Mouse (Mus musculus) liver, adult (tissue): ENCODE results near the gene Map3k5.

ENCODE experiments used
- GATA4 ChIP-seq: IDR thresholded peaks from 2 replicates; pipeline ENCODE4 v1.6.1; 2014; ENCODE audit warnings: mild to moderate bottlenecking, low read length; ENCODE audit not compliant: insufficient replicate concordance

Map3k5 gene

GRCm38 (mm10) chr10:20045733-20046495 lies 111.6 kb downstream of the Map3k5 start:
- TF ChIP-seq GATA4, result no peak

- no peak for TF ChIP-seq GATA4
These were observed 122.8 kb downstream of the Map3k5 start for GRCm38 (mm10) chr10:20056859-20057644.

- TF ChIP-seq GATA4, result no peak
These were observed 123.8 kb downstream of the Map3k5 start for GRCm38 (mm10) chr10:20058031-20058430.

GRCm38 (mm10) chr10:20058841-20059240 lies 124.6 kb downstream of the Map3k5 start:
- TF ChIP-seq GATA4, result no peak

GRCm38 (mm10) chr10:20060320-20060970 lies 126.2 kb downstream of the Map3k5 start:
- no peak for TF ChIP-seq GATA4

GRCm38 (mm10) chr10:20064556-20065207 lies 130.4 kb downstream of the Map3k5 start:
- peak; percentile 68; the same call in 1 of the 2 replicates for TF ChIP-seq GATA4

GRCm38 (mm10) chr10:20066069-20066665 lies 131.9 kb downstream of the Map3k5 start:
- TF ChIP-seq GATA4, result no peak

GRCm38 (mm10) chr10:20069771-20070460 lies 135.6 kb downstream of the Map3k5 start:
- TF ChIP-seq GATA4, result no peak

- TF ChIP-seq GATA4, result no peak
These were observed 136.4 kb downstream of the Map3k5 start for GRCm38 (mm10) chr10:20070576-20071109.

- peak; percentile 38; the same call in 1 of the 2 replicates for TF ChIP-seq GATA4
These were observed 137.4 kb downstream of the Map3k5 start for GRCm38 (mm10) chr10:20071716-20072115.

- no peak for TF ChIP-seq GATA4
These were observed 139.1 kb downstream of the Map3k5 start for GRCm38 (mm10) chr10:20073236-20073893.

GRCm38 (mm10) chr10:20076541-20077469 lies 142.5 kb downstream of the Map3k5 start:
- TF ChIP-seq GATA4, result no peak

GRCm38 (mm10) chr10:20078350-20078749 lies 144.1 kb downstream of the Map3k5 start:
- no peak for TF ChIP-seq GATA4

- TF ChIP-seq GATA4, result no peak
These were observed 153.6 kb downstream of the Map3k5 start for GRCm38 (mm10) chr10:20087841-20088240.
